Mouse (Mus musculus) hindbrain, embryonic 10.5 days (tissue): ENCODE data around the gene Specc1. TPM values are rescaled to one million over a fixed set of nuclear protein-coding genes. Genes with fewer than 3 reads are reported as not detected.

Experiments
- DNase-seq: peaks from one replicate; pipeline ENCODE4 v3.0.0-alpha.2; 2017; ENCODE audit warnings: low spot score
- H3K27ac ChIP-seq: fragments of 300-500 bp; sonication (generic); 2 replicates; pipeline ENCODE4 v1.5.1; 2016; ENCODE audit warnings: mild to moderate bottlenecking, moderate library complexity
- H3K27me3 ChIP-seq: fragments of 300-500 bp; sonication (generic); 2 replicates; pipeline ENCODE4 v1.6.1; 2016; ENCODE audit warnings: mild to moderate bottlenecking; ENCODE audit not compliant: poor library complexity, insufficient read depth, severe bottlenecking
- H3K36me3 ChIP-seq: fragments of 300-500 bp; sonication (generic); 2 replicates; pipeline ENCODE4 v1.6.1; 2016; ENCODE audit warnings: mild to moderate bottlenecking, moderate library complexity
- H3K4me1 ChIP-seq: fragments of 300-500 bp; sonication (generic); replicated peaks from 2 replicates; pipeline ENCODE4 v1.6.1; 2016; ENCODE audit warnings: mild to moderate bottlenecking
- H3K4me3 ChIP-seq: fragments of 300-500 bp; sonication (generic); 2 replicates; pipeline ENCODE4 v1.5.1; 2016; ENCODE audit warnings: mild to moderate bottlenecking, moderate library complexity
- H3K9me3 ChIP-seq: fragments of 300-500 bp; sonication (generic); 2 replicates; pipeline ENCODE4 v1.6.1; 2016; ENCODE audit warnings: mild to moderate bottlenecking, moderate library complexity
- WGBS: fragments of 180-500 bp; shearing (Covaris S2); methylation state at CpG from one replicate; pipeline ENCODE4 v1.1.7; 2016; 5-methylcytosine and 5-hydroxymethylcytosine counted together
- polyA plus RNA-seq: library from polyadenylated mRNA; unstranded; fragments of >200 nt; fragmentation: Nextera tagmentation; extraction: Ambion mirVana; gene quantifications from 2 replicates; pipeline ENCODE4 v1.2.1, GENCODE M21; 2016

Gene Specc1
- polyA plus RNA-seq, 1 experiment from 2014 or later = 14.5 TPM

- DNase-seq = no peak
- Histone ChIP-seq H3K4me1 (0 out of 2 replicates have a peak, but pooled peaks cover 7% of the 10 kb centered on the region), H3K27me3 (no peaks in the 10 kb centered on the region; the same call in 1 of the 2 replicates), H3K36me3 (no peaks in the 10 kb centered on the region), H3K9me3 (no peaks in the 10 kb centered on the region), H3K4me3 (no peak overlapping the region), H3K27ac (no peak overlapping the region)
- WGBS = 84% methylated on average over 5 of the region's 5 CpGs
Observed at GRCm38 (mm10) chr11:62005911-62006260, 49.3 kb downstream of the Specc1 start.

- no peaks in the 10 kb centered on the region for H3K9me3 ChIP-seq
- 67% methylated on average over 5 of the region's 5 CpGs for WGBS
- no peak for DNase-seq
- H3K4me1 ChIP-seq = 0 out of 2 replicates have a peak, but pooled peaks cover 7% of the 10 kb centered on the region
- no peaks in the 10 kb centered on the region; the same call in 1 of the 2 replicates for H3K27me3 ChIP-seq
- no peak overlapping the region for H3K27ac ChIP-seq
- H3K4me3 ChIP-seq = no peak overlapping the region
- H3K36me3 ChIP-seq = no peaks in the 10 kb centered on the region
Observed at GRCm38 (mm10) chr11:62006680-62007079, 50.1 kb downstream of the Specc1 start.

GRCm38 (mm10) chr11:62007984-62008383 lies 51.4 kb downstream of the Specc1 start:
- H3K27me3 ChIP-seq = no peaks in the 10 kb centered on the region; the same call in 1 of the 2 replicates
- no peak for DNase-seq
- 0 out of 2 replicates have a peak, but pooled peaks cover 7% of the 10 kb centered on the region for H3K4me1 ChIP-seq
- H3K4me3 ChIP-seq = no peak overlapping the region
- 40% methylated on average over 9 of the region's 9 CpGs for WGBS
- H3K27ac ChIP-seq = no peak overlapping the region
- H3K36me3 ChIP-seq = no peaks in the 10 kb centered on the region
- no peaks in the 10 kb centered on the region for H3K9me3 ChIP-seq

DNA sequence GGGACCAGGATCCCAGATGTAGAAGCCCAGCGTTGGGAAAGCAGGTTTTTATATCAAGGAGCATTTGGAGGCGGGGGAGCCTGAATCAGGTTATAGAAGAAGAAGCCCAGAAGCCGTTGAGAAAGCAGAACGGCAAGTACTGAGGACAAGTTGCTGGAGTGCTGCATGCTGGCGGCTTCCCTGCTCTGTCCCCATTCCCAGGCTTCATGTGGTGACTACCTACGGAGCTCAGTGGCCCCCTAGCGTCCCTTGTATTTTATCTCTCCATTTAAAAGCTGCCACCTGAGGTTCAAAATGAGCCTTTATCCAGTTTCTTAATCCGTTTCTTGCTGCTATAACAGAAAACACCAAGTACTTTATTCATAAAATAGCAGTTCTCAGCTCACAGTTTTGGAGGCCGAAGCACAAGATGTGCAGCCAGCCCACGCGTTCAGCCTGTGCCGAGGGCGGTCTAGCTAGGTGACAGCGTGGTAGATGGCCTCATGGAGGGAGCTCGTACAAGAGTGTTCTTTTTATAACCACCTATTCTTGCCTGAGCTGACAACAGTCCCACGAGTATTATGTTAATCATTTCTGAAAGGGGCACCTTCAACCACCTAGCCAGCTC lies 54.2 kb downstream of the Specc1 start:
- Histone ChIP-seq H3K4me1 (peaks cover under 1% of the 10 kb centered on the region; the same call in 1 of the 2 replicates), H3K27ac (no peak overlapping the region), H3K4me3 (no peak overlapping the region), H3K27me3 (peaks cover 4% of the 10 kb centered on the region; the same call in 1 of the 2 replicates), H3K36me3 (no peaks in the 10 kb centered on the region), H3K9me3 (no peaks in the 10 kb centered on the region)
- no peak for DNase-seq
- WGBS = 74% methylated on average over 16 of the region's 16 CpGs

DNA sequence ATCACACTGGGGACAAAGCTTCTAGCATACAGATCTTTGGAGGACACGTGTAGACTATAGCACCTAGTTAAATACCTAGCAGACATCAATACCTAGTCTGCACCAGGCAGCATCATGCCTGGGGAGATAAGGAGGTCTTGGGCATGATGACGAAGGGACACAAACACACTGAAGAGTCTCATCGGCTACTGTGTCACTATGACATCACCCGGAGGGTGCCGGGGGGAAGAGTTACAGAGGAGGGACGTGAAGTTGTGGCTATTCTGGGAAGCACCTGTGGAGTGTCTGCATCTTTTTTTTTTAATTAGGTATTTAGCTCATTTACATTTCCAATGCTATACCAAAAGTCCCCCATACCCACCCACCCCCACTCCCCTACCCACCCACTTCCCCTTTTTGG lies 55.5 kb downstream of the Specc1 start:
- H3K4me3 ChIP-seq = no peak overlapping the region
- no peaks in the 10 kb centered on the region for H3K9me3 ChIP-seq
- H3K27me3 ChIP-seq = peaks cover 9% of the 10 kb centered on the region; the same call in 1 of the 2 replicates
- no peaks in the 10 kb centered on the region for H3K36me3 ChIP-seq
- no peak for DNase-seq
- 95% methylated on average over 6 of the region's 6 CpGs for WGBS
- no peak overlapping the region for H3K27ac ChIP-seq
- H3K4me1 ChIP-seq = no peaks in the 10 kb centered on the region; the same call in 1 of the 2 replicates

- no peaks in the 10 kb centered on the region for H3K36me3 ChIP-seq
- peaks cover 9% of the 10 kb centered on the region; the same call in 1 of the 2 replicates for H3K27me3 ChIP-seq
- WGBS = 80% methylated on average over 3 of the region's 3 CpGs
- no peak overlapping the region for H3K27ac ChIP-seq
- DNase-seq = no peak
- H3K9me3 ChIP-seq = no peaks in the 10 kb centered on the region
- no peak overlapping the region for H3K4me3 ChIP-seq
- H3K4me1 ChIP-seq = no peaks in the 10 kb centered on the region; the same call in 1 of the 2 replicates
Observed at GRCm38 (mm10) chr11:62013449-62013848, 56.9 kb downstream of the Specc1 start.

- WGBS = 46% methylated on average over 13 of the region's 13 CpGs
- DNase-seq = no peak
- Histone ChIP-seq H3K9me3 (no peaks in the 10 kb centered on the region), H3K36me3 (no peaks in the 10 kb centered on the region), H3K4me1 (no peaks in the 10 kb centered on the region; the same call in 1 of the 2 replicates), H3K27ac (no peak overlapping the region), H3K27me3 (peaks cover 9% of the 10 kb centered on the region; the same call in 1 of the 2 replicates), H3K4me3 (no peak overlapping the region)
Observed at GRCm38 (mm10) chr11:62015071-62015654, 58.6 kb downstream of the Specc1 start.

DNA sequence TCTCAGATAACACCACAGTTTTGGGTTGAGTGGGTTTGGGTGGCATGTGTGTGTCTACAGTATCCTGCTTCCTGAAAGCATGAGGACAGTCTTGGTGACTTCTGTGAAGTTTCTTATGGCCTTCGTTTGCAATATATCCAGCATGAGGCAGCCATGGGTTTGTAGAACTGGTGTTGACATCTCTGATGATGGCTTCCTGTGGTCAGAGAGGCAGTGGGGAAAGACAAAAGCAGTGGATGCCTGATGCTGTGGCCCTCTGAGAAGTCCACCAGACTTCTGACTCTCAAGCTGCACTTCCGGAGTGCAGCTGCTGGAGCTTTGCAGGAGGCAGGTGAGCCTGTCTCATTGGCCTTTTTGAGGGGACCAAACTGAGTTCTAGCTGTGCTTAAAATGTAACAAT lies 60.4 kb downstream of the Specc1 start:
- Histone ChIP-seq H3K9me3 (no peaks in the 10 kb centered on the region), H3K27ac (no peak overlapping the region), H3K27me3 (peaks cover 9% of the 10 kb centered on the region; the same call in 1 of the 2 replicates), H3K4me3 (no peak overlapping the region), H3K36me3 (no peaks in the 10 kb centered on the region), H3K4me1 (no peaks in the 10 kb centered on the region; the same call in 1 of the 2 replicates)
- DNase-seq = no peak
- WGBS = 79% methylated on average over 2 of the region's 2 CpGs

- no peak for DNase-seq
- H3K4me3 ChIP-seq = no peak overlapping the region
- peaks cover 9% of the 10 kb centered on the region; the same call in 1 of the 2 replicates for H3K27me3 ChIP-seq
- H3K27ac ChIP-seq = no peak overlapping the region
- WGBS = 77% methylated on average over 10 of the region's 10 CpGs
- no peaks in the 10 kb centered on the region for H3K36me3 ChIP-seq
- no peaks in the 10 kb centered on the region for H3K9me3 ChIP-seq
- peaks cover 6% of the 10 kb centered on the region for H3K4me1 ChIP-seq
Observed at GRCm38 (mm10) chr11:62018315-62019205, 62.0 kb downstream of the Specc1 start.

DNA sequence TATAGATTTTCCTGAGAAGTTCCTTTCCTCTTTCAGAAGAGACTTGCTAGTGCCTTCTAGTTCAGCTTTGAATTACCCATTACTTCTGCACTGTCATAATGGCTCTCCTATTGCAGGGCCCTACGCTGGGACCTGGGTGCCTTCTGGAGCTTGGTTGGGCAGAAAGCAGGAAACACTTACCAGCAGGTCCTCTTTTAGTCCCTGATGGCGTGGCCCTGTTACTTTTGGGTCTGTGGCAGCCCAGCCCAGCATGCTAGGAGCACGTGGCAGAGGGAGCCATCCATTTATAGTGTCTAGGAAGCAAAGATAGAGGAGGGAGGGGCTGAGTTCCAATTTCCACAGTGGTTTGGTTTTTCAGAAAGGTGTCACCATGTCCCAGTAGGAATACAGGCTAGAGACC lies 63.3 kb downstream of the Specc1 start:
- Histone ChIP-seq H3K4me1 (peaks cover 16% of the 10 kb centered on the region), H3K9me3 (no peaks in the 10 kb centered on the region), H3K4me3 (no peak overlapping the region), H3K36me3 (no peaks in the 10 kb centered on the region), H3K27me3 (peaks cover 9% of the 10 kb centered on the region; the same call in 1 of the 2 replicates), H3K27ac (no peak overlapping the region)
- no peak for DNase-seq
- 67% methylated on average over 3 of the region's 3 CpGs for WGBS

GRCm38 (mm10) chr11:62020898-62021297 lies 64.3 kb downstream of the Specc1 start:
- Histone ChIP-seq H3K36me3 (no peaks in the 10 kb centered on the region), H3K9me3 (no peaks in the 10 kb centered on the region), H3K4me3 (no peak overlapping the region), H3K27ac (no peak overlapping the region), H3K4me1 (peaks cover 16% of the 10 kb centered on the region), H3K27me3 (peaks cover 3% of the 10 kb centered on the region; the same call in 1 of the 2 replicates)
- 84% methylated on average over 1 of the region's 1 CpGs for WGBS
- DNase-seq = no peak

GRCm38 (mm10) chr11:62022105-62022504 lies 65.5 kb downstream of the Specc1 start:
- no peaks in the 10 kb centered on the region for H3K36me3 ChIP-seq

More at GRCm38 (mm10) chr11:62022105-62022504, 65.5 kb downstream of the Specc1 start:
- Histone ChIP-seq H3K27ac (no peak overlapping the region), H3K9me3 (no peaks in the 10 kb centered on the region), H3K27me3 (no peaks in the 10 kb centered on the region), H3K4me1 (peaks cover 16% of the 10 kb centered on the region), H3K4me3 (no peak overlapping the region)
- no peak for DNase-seq
- 93% methylated on average over 3 of the region's 3 CpGs for WGBS
